Mouse (Mus musculus) megakaryocyte, embryonic 14.5 days (primary cell): ENCODE data around the gene Rsg1.

Experiments used
- FLI1 ChIP-seq: IDR thresholded peaks from 2 replicates; pipeline ENCODE4 v1.6.1; 2012; ENCODE audit warnings: low read length, inconsistent platforms, mixed read lengths
- GATA1 ChIP-seq: IDR thresholded peaks from 3 replicates; pipeline ENCODE4 v1.6.1; 2012; ENCODE audit warnings: mixed read lengths, low read length, inconsistent platforms, borderline replicate concordance

DNA sequence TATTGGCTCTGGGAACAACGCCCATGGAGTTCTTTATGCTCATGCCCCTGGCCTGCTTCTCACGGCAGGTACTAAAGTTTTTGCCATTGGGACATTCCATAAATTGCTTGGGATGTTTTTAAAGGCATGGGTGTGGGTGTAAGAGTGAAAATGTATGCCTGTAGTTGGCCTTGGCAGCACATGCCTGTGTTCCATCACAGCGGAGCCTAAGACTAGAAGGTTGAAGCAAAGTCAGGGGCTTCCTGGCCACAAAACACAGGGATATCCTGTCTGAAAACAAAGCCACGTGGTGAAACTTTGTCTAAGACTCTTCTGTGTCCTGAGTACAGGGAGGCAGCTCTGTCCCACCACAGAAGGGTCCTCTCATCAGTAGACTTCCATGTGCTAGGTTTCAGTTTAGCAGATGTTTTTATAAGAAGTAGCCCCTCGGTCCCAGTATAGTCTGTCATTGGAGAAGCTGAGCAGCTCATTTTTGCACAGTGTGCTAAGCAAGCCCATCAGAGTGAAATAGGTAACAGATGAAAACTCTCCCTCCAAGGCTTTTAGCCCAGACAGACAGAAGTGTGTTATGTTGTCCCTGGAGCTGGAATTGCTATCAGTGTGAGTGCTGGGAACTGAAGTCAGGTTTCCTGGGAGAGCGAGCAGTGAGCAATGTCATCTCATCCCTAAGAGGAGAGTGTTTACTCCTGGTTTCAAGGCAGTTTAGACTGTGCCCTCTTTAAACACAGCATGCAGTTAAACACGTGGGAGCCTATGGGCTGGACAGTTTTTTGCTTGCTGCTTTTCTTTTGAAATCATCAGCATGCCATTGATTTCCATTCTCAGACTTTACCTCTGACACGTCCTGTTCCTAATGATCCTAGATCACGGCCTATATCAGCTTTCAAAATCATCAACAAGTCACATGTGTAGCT, 26.6 kb upstream of the Rsg1 start:
- TF ChIP-seq GATA1 (no peak), FLI1 (no peak)
